Mouse (Mus musculus): ENCODE results near the gene Fez2. TPM values are rescaled to one million over a fixed set of nuclear protein-coding genes. Genes with fewer than 3 reads are reported as not detected.

Fez2 gene
- polyA plus RNA-seq, 1 experiment from 2014 or later = 35.5 TPM

DNA sequence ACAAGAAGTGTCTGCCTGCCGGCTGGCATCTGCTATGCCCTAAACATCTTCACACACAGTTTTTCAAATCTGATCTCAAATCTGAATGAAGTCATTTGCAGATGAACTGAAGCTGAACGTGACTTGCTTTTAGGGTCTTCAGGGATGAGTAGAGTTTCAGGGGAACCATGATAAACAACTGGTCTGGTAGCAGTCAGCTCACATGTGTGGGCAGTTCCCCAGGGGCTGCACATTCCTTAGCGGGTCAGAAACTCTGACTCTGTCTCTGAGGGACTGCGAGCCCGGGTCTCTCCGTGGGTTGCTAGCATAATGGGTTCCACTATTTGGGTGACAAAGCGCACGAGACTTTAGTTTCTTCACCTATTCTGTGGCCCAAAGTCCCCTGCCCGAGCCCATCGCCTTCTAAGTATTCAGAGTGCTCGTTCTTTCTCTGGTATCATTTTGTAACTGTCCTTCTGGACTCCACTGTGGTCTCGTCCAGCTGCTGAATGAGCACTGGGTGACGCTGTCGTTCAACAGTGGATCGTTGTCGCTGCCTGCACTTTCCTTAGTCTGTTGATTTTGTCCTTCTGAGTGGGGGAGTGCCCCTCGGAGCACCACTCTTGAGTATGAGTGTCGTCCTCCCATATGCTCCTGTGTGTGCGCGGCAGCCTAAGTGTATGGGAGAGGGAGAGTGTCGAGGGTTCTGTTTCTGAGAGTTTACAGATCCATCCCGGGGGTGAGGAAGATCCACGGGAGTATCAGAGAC, 53.2 kb downstream of the Fez2 start:
- Histone ChIP-seq H3K36me3 (ENCODE audit: control insufficient read depth, insufficient read depth, low read length) (no peaks in the 10 kb centered on the region), H3K4me2 (ENCODE audit: low read depth, low read length) (no peak overlapping the region), H3K4me3 (ENCODE audit: low read length) (no peak overlapping the region), H3K9me3 (ENCODE audit: control insufficient read depth, low read length) (no peaks in the 10 kb centered on the region), H3K27ac (ENCODE audit: low read length) (no peak overlapping the region), H3K4me1 (replicated peaks; ENCODE audit: control insufficient read depth, insufficient read depth, low read length) (no peaks in the 10 kb centered on the region), H3K9ac (ENCODE audit: low read length) (no peak overlapping the region), H3K27me3 (ENCODE audit: control insufficient read depth, insufficient read depth, low read depth, low read length) (no peaks in the 10 kb centered on the region)
- no peak for ATAC-seq (ENCODE audit: low read depth)
- 68% methylated on average over 23 of the region's 23 CpGs for WGBS

DNA sequence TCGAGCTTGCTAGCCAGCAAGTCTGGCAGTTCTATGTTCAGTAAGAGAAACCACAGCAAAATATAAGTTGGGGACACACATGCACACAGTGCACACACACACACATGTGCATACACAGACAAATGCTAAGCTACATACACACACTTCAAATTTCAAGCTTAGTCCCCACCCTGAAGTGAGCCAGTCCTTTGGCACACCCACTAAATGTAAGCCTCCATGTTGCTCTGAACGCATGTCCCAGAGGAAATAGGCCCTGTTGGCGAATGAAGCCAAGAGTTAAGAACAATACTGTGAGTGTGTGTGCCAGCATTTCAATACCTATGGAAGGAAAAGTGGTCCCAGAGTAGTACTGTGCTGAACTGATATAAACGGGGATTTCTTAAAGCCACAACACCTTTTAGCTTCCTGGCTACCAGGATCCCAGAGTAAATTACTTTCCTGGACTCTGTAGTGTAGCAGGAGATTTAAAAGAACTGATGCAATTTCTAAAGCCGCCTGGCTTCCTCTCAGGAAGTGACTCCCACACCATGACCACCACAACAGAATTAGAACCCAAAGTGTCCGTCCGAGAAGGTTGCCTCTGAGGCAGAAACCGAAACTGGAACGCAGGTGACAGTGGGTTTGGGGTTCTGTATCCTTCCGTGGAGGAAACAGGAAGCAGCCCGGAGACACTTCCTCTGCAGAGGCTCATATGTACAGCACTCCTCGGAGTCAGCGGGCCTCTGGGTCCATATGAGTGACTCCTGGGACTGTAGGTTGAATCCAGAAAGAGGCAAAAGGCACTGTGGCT, 55.8 kb downstream of the Fez2 start:
- WGBS = 74% methylated on average over 13 of the region's 13 CpGs
- H3K4me1 ChIP-seq (replicated peaks; ENCODE audit: control insufficient read depth, insufficient read depth, low read length) = no peaks in the 10 kb centered on the region
- no peak overlapping the region for H3K9ac ChIP-seq (ENCODE audit: low read length)
- no peak overlapping the region for H3K4me3 ChIP-seq (ENCODE audit: low read length)
- H3K9me3 ChIP-seq (ENCODE audit: control insufficient read depth, low read length) = no peaks in the 10 kb centered on the region
- peak overlapping the region; percentile 35 for H3K4me2 ChIP-seq (ENCODE audit: low read depth, low read length)
- ATAC-seq (ENCODE audit: low read depth) = peak; percentile 60
- H3K36me3 ChIP-seq (ENCODE audit: control insufficient read depth, insufficient read depth, low read length) = no peaks in the 10 kb centered on the region
- no peaks in the 10 kb centered on the region for H3K27me3 ChIP-seq (ENCODE audit: control insufficient read depth, insufficient read depth, low read depth, low read length)
- peak overlapping the region; percentile 61 for H3K27ac ChIP-seq (ENCODE audit: low read length)

DNA sequence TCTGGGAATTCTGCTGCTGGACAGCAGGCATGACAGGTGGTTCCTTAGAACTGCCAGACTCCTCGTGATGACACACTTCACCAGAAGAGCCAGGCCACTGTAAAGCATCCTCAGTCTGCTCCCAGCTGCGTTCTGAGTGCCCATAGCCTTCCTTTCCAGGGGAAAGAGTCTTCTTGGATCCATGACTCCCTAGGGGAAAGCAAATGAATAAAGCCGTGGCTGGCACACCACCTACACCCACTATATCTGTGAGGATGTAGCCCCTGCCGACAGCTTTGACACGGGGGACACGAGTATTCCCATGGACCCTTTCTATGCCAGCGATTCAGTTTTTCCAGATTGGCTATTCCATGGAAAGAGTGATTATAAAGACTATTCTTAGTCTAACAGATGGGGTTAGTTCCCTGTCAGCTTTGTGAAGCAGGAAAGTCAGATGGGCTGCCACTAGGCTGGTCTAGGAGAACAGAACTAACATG, 59.7 kb downstream of the Fez2 start:
- no peaks in the 10 kb centered on the region for H3K27me3 ChIP-seq (ENCODE audit: control insufficient read depth, insufficient read depth, low read depth, low read length)
- no peak for ATAC-seq (ENCODE audit: low read depth)
- H3K9ac ChIP-seq (ENCODE audit: low read length) = no peak overlapping the region
- H3K27ac ChIP-seq (ENCODE audit: low read length) = no peak overlapping the region
- H3K9me3 ChIP-seq (ENCODE audit: control insufficient read depth, low read length) = no peaks in the 10 kb centered on the region
- 74% methylated on average over 7 of the region's 7 CpGs for WGBS
- H3K36me3 ChIP-seq (ENCODE audit: control insufficient read depth, insufficient read depth, low read length) = peaks cover 5% of the 10 kb centered on the region; the same call in 1 of the 2 replicates
- no peaks in the 10 kb centered on the region for H3K4me1 ChIP-seq (replicated peaks; ENCODE audit: control insufficient read depth, insufficient read depth, low read length)
- H3K4me2 ChIP-seq (ENCODE audit: low read depth, low read length) = no peak overlapping the region
- no peak overlapping the region for H3K4me3 ChIP-seq (ENCODE audit: low read length)

DNA sequence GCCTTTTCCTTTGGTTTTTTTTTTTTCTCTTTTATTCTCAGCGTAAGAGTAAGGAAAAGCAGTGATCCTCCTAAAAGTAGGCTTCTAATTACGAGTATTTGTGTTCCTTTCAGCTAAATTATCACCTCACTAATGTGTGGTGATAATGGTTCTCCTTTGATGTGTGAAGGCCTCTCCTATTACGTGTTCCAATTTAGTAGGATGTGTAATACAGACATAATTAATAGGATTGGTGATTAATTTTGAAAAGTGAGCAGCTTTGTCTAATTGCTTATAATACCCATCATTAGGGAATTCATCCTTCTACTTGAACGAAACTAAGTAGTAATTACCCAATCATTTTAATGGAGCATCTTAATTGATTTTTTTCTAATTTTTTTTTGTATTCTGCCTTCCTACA, 60.2 kb downstream of the Fez2 start:
- H3K4me2 ChIP-seq (ENCODE audit: low read depth, low read length) = no peak overlapping the region
- H3K27me3 ChIP-seq (ENCODE audit: control insufficient read depth, insufficient read depth, low read depth, low read length) = no peaks in the 10 kb centered on the region
- H3K4me3 ChIP-seq (ENCODE audit: low read length) = no peak overlapping the region
- ATAC-seq (ENCODE audit: low read depth) = no peak
- no peak overlapping the region for H3K27ac ChIP-seq (ENCODE audit: low read length)
- H3K9ac ChIP-seq (ENCODE audit: low read length) = no peak overlapping the region
- H3K36me3 ChIP-seq (ENCODE audit: control insufficient read depth, insufficient read depth, low read length) = peaks cover 5% of the 10 kb centered on the region; the same call in 1 of the 2 replicates
- WGBS = 86% methylated on average over 4 of the region's 4 CpGs
- H3K4me1 ChIP-seq (replicated peaks; ENCODE audit: control insufficient read depth, insufficient read depth, low read length) = no peaks in the 10 kb centered on the region
- H3K9me3 ChIP-seq (ENCODE audit: control insufficient read depth, low read length) = no peaks in the 10 kb centered on the region

DNA sequence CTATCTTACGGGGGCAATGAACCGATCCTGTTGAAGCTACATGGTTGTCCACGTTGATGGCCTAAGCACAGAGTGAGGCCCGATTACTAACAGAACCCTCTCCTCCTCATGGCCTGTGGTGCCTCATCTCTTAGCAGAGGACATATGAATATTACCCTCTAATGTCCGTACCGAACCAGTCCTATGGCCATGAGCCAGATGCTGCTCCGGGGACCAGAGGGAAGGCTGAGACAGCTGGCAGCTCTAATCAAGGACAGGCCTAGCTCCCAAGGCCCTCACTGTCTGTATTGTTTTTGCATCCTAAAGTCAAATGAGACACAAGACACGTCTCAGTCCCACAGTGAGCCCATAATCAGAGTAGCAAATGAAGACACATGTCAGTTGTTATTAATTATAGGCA, 62.3 kb downstream of the Fez2 start:
- no peak for ATAC-seq (ENCODE audit: low read depth)
- Histone ChIP-seq H3K4me2 (ENCODE audit: low read depth, low read length) (no peak overlapping the region), H3K9ac (ENCODE audit: low read length) (no peak overlapping the region), H3K36me3 (ENCODE audit: control insufficient read depth, insufficient read depth, low read length) (peaks cover 5% of the 10 kb centered on the region; the same call in 1 of the 2 replicates), H3K27me3 (ENCODE audit: control insufficient read depth, insufficient read depth, low read depth, low read length) (no peaks in the 10 kb centered on the region), H3K9me3 (ENCODE audit: control insufficient read depth, low read length) (no peaks in the 10 kb centered on the region), H3K4me1 (replicated peaks; ENCODE audit: control insufficient read depth, insufficient read depth, low read length) (no peaks in the 10 kb centered on the region), H3K4me3 (ENCODE audit: low read length) (no peak overlapping the region), H3K27ac (ENCODE audit: low read length) (no peak overlapping the region)
- 86% methylated on average over 8 of the region's 8 CpGs for WGBS

DNA sequence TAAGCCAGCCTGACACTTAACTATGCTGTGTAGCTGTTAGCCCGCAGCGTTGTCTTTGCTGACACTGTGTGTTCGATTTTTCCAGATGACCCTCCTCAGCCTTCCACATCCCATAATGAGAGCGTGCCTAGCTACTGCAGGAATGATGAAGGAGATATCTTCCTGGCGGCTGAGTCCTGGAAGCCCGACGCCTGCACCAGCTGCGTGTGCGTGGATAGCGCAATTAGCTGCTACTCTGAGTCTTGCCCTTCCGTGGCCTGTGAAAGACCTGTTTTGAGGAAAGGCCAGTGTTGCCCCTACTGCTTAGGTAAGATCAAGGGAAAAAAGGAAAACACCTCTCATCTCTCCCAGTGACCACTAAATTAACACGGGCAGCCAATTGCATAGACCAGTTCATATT, 63.1 kb downstream of the Fez2 start:
- no peak overlapping the region for H3K9ac ChIP-seq (ENCODE audit: low read length)
- no peak overlapping the region for H3K4me2 ChIP-seq (ENCODE audit: low read depth, low read length)
- no peak overlapping the region for H3K27ac ChIP-seq (ENCODE audit: low read length)
- WGBS = 76% methylated on average over 12 of the region's 12 CpGs
- H3K4me3 ChIP-seq (ENCODE audit: low read length) = no peak overlapping the region
- no peaks in the 10 kb centered on the region for H3K4me1 ChIP-seq (replicated peaks; ENCODE audit: control insufficient read depth, insufficient read depth, low read length)
- ATAC-seq (ENCODE audit: low read depth) = no peak
- no peaks in the 10 kb centered on the region for H3K27me3 ChIP-seq (ENCODE audit: control insufficient read depth, insufficient read depth, low read depth, low read length)
- H3K36me3 ChIP-seq (ENCODE audit: control insufficient read depth, insufficient read depth, low read length) = peaks cover 5% of the 10 kb centered on the region; the same call in 1 of the 2 replicates
- no peaks in the 10 kb centered on the region for H3K9me3 ChIP-seq (ENCODE audit: control insufficient read depth, low read length)

DNA sequence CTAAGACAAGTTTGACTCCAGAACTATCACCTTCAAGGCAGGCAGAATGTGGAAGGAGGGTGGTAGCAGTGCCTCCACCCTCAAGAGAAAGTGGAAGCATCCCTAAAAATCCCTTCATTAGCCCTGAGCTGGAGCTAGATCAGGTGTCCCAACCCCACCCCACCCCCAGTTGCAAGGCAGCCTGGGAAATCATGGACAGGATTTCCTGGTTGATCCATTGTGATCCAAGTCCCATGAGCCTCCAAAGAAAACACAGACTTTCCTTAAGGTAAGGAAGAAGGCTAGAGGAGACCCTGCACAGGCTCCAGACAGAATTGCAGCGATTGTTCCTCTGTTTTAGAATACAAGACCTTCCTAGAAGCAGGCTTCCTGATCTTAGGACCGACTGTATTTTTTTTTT, 63.5 kb downstream of the Fez2 start:
- Histone ChIP-seq H3K4me1 (replicated peaks; ENCODE audit: control insufficient read depth, insufficient read depth, low read length) (no peaks in the 10 kb centered on the region), H3K36me3 (ENCODE audit: control insufficient read depth, insufficient read depth, low read length) (peaks cover 5% of the 10 kb centered on the region; the same call in 1 of the 2 replicates), H3K9ac (ENCODE audit: low read length) (no peak overlapping the region), H3K27me3 (ENCODE audit: control insufficient read depth, insufficient read depth, low read depth, low read length) (peaks cover 1% of the 10 kb centered on the region; the same call in 1 of the 2 replicates), H3K4me3 (ENCODE audit: low read length) (no peak overlapping the region), H3K4me2 (ENCODE audit: low read depth, low read length) (no peak overlapping the region), H3K27ac (ENCODE audit: low read length) (no peak overlapping the region), H3K9me3 (ENCODE audit: control insufficient read depth, low read length) (no peaks in the 10 kb centered on the region)
- WGBS = 85% methylated on average over 2 of the region's 2 CpGs
- no peak for ATAC-seq (ENCODE audit: low read depth)

DNA sequence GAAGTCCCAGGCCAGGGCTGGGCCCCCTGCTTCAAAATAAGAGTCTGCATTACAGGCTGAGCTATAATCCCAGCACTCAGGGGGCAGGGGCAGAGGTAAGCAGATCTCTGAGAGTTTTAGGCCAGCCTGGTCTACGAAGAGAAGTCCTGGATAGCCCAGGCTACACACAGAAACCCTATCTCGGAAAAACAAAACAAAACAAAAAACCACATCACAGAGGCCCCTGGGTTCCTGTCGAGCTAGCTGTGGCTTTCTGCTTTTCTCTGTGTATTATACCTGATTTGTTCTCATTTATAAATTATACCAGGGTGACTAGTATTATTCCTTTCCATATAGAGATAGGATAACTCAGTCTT, 65.5 kb downstream of the Fez2 start:
- 78% methylated on average over 3 of the region's 3 CpGs for WGBS

More for the DNA sequence above, 65.5 kb downstream of the Fez2 start:
- no peak overlapping the region for H3K9ac ChIP-seq (ENCODE audit: low read length)
- H3K27ac ChIP-seq (ENCODE audit: low read length) = no peak overlapping the region
- H3K4me2 ChIP-seq (ENCODE audit: low read depth, low read length) = no peak overlapping the region
- no peaks in the 10 kb centered on the region for H3K4me1 ChIP-seq (replicated peaks; ENCODE audit: control insufficient read depth, insufficient read depth, low read length)
- ATAC-seq (ENCODE audit: low read depth) = no peak
- H3K4me3 ChIP-seq (ENCODE audit: low read length) = no peak overlapping the region
- H3K9me3 ChIP-seq (ENCODE audit: control insufficient read depth, low read length) = no peaks in the 10 kb centered on the region
- H3K27me3 ChIP-seq (ENCODE audit: control insufficient read depth, insufficient read depth, low read depth, low read length) = peaks cover 3% of the 10 kb centered on the region; the same call in 1 of the 2 replicates
- peaks cover 5% of the 10 kb centered on the region; the same call in 1 of the 2 replicates for H3K36me3 ChIP-seq (ENCODE audit: control insufficient read depth, insufficient read depth, low read length)

Measured in lung, embryonic 16.5 days (tissue).